Mouse (Mus musculus) CH12.LX (cell line): ENCODE data around the gene E130114P18Rik.

Experiments
- CTCF ChIP-seq, 2 experiments: IDR thresholded peaks in 1 of 2; conservative IDR thresholded peaks in 1 of 2; 2 replicates each; pipeline ENCODE4 v1.5.1; 2011 to 2012; ENCODE audit warnings: low read depth in 2 of 2, low read length in 2 of 2, improper control_type of control experiment in 1 of 2, inconsistent platforms in 1 of 2, mild to moderate bottlenecking in 1 of 2, moderate library complexity in 1 of 2
- POLR2A ChIP-seq: IDR thresholded peaks from 2 replicates; pipeline ENCODE4 v1.6.1; 2011; ENCODE audit warnings: low read depth, mild to moderate bottlenecking, improper control_type of control experiment, low read length
- RAD21 ChIP-seq: IDR thresholded peaks from 2 replicates; pipeline ENCODE4 v1.6.1; 2011; ENCODE audit warnings: low read depth, mild to moderate bottlenecking, low read length, improper control_type of control experiment, moderate library complexity
- SMC3 ChIP-seq: IDR thresholded peaks from 2 replicates; pipeline ENCODE4 v1.6.1; 2011; ENCODE audit warnings: low read depth, low read length, improper control_type of control experiment
- USF1 ChIP-seq: IDR thresholded peaks from 2 replicates; pipeline ENCODE4 v1.6.1; 2014; ENCODE audit warnings: low read depth, mild to moderate bottlenecking, inconsistent platforms, low read length, improper control_type of control experiment
- ZNF384 ChIP-seq: IDR thresholded peaks from 2 replicates; pipeline ENCODE4 v1.6.1; 2012; ENCODE audit warnings: low read depth, low read length, improper control_type of control experiment, inconsistent platforms

DNA sequence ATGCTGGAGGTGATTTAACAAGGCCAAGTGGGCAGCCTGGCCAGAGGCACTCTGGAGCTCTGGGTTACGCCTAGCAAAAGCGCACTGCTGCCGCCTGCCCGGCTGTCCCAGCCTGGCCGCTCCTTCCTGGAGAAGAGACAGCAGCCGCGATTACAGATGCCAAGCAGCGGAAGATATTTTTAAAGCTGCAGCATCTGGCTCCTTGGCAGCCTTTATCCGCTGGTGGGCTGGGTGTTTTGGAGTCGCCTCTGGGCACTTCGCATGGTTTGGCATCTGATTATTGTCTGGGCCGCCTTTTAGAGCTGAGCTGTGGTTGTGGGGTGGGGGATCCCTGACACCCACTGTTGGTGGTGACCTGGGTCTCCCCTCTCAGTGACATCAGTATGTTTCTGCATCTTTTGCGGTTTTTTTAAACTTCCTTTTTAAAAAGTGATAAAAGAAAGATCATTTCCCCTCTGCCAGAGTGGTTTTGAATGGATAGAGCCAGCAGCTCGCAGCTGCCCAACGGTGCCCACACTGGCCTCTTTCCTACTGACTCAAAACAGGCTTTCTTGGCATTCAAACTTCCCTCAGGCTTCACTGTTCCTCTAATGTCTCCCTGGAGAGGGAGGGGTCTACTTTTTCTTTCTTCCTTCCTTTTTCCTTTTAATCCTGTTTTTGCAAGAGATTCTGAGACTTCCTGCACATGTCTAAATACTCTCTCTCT lies 159.1 kb downstream of the E130114P18Rik start:
- TF ChIP-seq USF1 (no peak), CTCF (conservative IDR thresholded peaks at IDR 0.05 in 1 of 2, IDR thresholded peaks at IDR 0.05 in 1 of 2; ENCODE audit: low read depth in 2 of 2, low read length in 2 of 2) (no peak), ZNF384 (no peak), RAD21 (no peak), SMC3 (no peak), POLR2A (no peak)
